ENCODE assay signal across 8 mouse cellular contexts in genomic region chr8:92357398-92357981, GRCm38 (mm10). TPM values are rescaled to one million over a fixed set of nuclear protein-coding genes. Genes with fewer than 3 reads are reported as not detected.
A peak's percentile ranks its signal among the peaks of the same experiment; 100 is the strongest.
DNase-seq lines count a peak whose midpoint lies in the region; ATAC-seq and TF ChIP-seq lines count a peak whose summit lies in the region.

Gene Irx5, plus strand, starts transcription at chr8:92357625.

- peak within 1 kb of the TSS; percentile 87 for H3K9ac ChIP-seq in lung, embryonic 15.5 days

- peak within 1 kb of the TSS; percentile 78 for H3K4me2 ChIP-seq in lung, embryonic 15.5 days

- peak; percentile 47 for ATAC-seq in lung, embryonic 15.5 days (ENCODE audit: borderline replicate concordance, extremely low read depth, low FRiP score, low TSS enrichment)

- no peak for TF ChIP-seq POLR2A in kidney, adult 2 months (IDR thresholded peaks at IDR 0.05; ENCODE audit: low read depth, low read length)

- no peaks in the 10 kb centered on the region for H3K36me3 ChIP-seq in kidney, adult 2 months (ENCODE audit: control insufficient read depth, insufficient read depth, low read length)
- H3K36me3 ChIP-seq in lung, embryonic 15.5 days = no peaks in the 10 kb centered on the region

- H3K4me1 ChIP-seq in kidney, adult 2 months (ENCODE audit: control insufficient read depth, insufficient read depth, low read length) = no peaks in the 10 kb centered on the region
- peaks cover 23% of the 10 kb centered on the region for H3K4me1 ChIP-seq in lung, embryonic 15.5 days

- H3K4me3 ChIP-seq in kidney, adult 2 months (ENCODE audit: insufficient read depth, low read depth, low read length) = peak within 1 kb of the TSS; percentile 61
- peak within 1 kb of the TSS; percentile 73 for H3K4me3 ChIP-seq in lung, embryonic 15.5 days

- DNase-seq in 3134 (ENCODE audit: extremely low read depth, insufficient read length, low spot score) = peak; percentile 97
- peak; percentile 97 for DNase-seq in NIH3T3 (ENCODE audit: low read depth)
- peak; percentile 92 for DNase-seq in embryo, embryonic 11 days
- DNase-seq in heart, adult 8-10 months (ENCODE audit: low spot score) = peak; percentile 61
- DNase-seq in kidney, adult 2 months = peak; percentile 87
- DNase-seq in retina, postnatal 1 day = peak; percentile 96
- no peak for DNase-seq in left cerebral cortex, postnatal 36 days (ENCODE audit: low spot score in 2 of 2)

- intact Hi-C loops in left cerebral cortex, postnatal 36 days (cut with DNase I) = loop anchor here (5.0 kb wide), 3 partner anchors 645 to 980 kb away; no protein-coding TSS in a partner anchor

- peaks cover 10% of the 10 kb centered on the region for H3K27me3 ChIP-seq in kidney, adult 2 months (replicated peaks; ENCODE audit: control insufficient read depth, insufficient read depth, low read length)
- peaks cover 82% of the 10 kb centered on the region for H3K27me3 ChIP-seq in lung, embryonic 15.5 days

- 1% methylated on average over 44 of the region's 47 CpGs for WGBS in kidney, adult 2 months
- 0% methylated on average over 27 of the region's 47 CpGs for WGBS in lung, embryonic 15.5 days

- TF ChIP-seq CTCF in kidney, adult 2 months (conservative IDR thresholded peaks at IDR 0.05; ENCODE audit: insufficient read depth, insufficient read length, low read depth, low read length) = no peak

- H3K27ac ChIP-seq in kidney, adult 2 months (ENCODE audit: insufficient read depth, low read depth, low read length) = peak within 1 kb of the TSS; percentile 77
- H3K27ac ChIP-seq in lung, embryonic 15.5 days = peak within 1 kb of the TSS; percentile 96

- no peaks in the 10 kb centered on the region for H3K9me3 ChIP-seq in lung, embryonic 15.5 days

RNA-seq across cellular contexts. Expression of gene Irx5, which starts in this region (rescaled TPM):
- 10 to 100 TPM in 3 of 4 experiments, 1 to 10 TPM in 1; 8.3 to 13.6 (median 10.7) TPM for total RNA-seq in heart, adult 8-10 months (2022)
- polyA plus RNA-seq in kidney, adult 2 months (2012; rRNA removed) = 3.1 and 5.0 TPM in 2 replicates
- polyA plus RNA-seq in lung, embryonic 15.5 days (2015; fragmentation: Nextera tagmentation; extraction: Ambion mirVana) = 19.8 and 20.4 TPM in 2 replicates
- total RNA-seq in left cerebral cortex, postnatal 36 days (2021) = under 1 TPM in 1 of 2 experiments, not detected in 1; 0.12 TPM

Comparison
In these comparisons a context has a peak if more than half of its experiments do, and no peak if none do; other contexts are left out.
1. RNA of gene Irx5 (total RNA-seq): 8.3 to 13.6 TPM in heart, adult 8-10 months; 0.12 TPM in left cerebral cortex, postnatal 36 days; every median in the first group is over 4 times any median in the second.
2. DNase-seq: peak in 3134 (single experiment), NIH3T3 (single experiment), embryo, embryonic 11 days (single experiment), heart, adult 8-10 months (single experiment), kidney, adult 2 months (single experiment) and retina, postnatal 1 day (single experiment); none in left cerebral cortex, postnatal 36 days (0 of 2).